Mouse (Mus musculus): Measurements from ENCODE around the gene Prph. TPM values are rescaled to one million over a fixed set of nuclear protein-coding genes. Genes with fewer than 3 reads are reported as not detected.

The Prph gene
- polyA plus RNA-seq, 1 experiment from 2014 or later, result 0.91 TPM

DNA sequence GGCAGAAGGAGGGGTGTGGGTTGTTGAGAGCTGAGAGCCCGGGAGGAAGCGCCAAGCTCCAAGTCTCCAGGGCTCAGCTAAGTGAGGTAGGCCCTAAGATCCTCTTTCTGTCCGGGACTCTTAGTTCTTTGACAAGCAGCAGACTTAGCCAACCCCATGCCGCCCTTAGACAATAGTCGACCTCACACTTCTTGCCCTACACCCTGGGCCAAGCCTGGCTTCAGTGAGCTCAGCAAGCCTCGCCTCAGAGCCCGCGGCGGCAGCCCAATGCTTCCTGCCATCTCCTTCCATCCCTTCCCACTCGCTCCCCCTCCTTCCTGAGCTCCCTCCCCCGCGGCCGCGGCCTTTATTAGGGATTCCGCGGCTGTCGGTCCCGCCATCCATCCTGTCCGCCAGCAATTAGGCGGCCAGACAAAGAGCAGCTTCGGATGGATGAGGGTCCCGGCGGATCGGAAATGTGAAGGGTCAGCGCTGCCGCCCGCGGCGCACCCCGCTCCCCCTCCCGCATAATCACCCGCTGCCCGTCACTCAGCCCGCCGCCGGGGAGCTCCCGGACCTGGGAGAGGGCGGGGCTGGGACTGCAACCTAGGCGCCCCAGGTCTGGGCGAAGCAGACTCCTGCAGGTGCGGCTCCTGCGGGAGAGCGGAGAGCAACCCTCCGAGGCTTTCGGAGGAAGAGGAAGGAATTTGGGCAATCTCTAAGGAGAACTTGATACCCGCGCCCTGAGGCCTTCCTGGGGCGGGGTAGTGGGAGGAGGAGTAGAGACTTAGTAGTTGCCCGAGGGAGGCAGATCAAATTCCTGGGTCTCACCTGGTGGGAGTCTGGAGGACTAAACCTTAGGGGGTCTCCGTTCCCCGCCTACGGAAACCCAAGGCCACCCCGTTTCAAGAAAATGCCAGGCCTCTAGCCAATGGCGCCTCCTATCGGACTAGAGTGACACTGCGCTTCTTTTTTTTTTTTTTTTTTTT, 38.6 kb downstream of the Prph start:
- no peaks in the 10 kb centered on the region for H3K36me3 ChIP-seq (ENCODE audit: insufficient read depth)
- peak overlapping the region; percentile 85 for H3K4me2 ChIP-seq
- ATAC-seq (ENCODE audit: insufficient read depth) (peak; percentile 21; the same call in 1 of the 2 replicates), DNase-seq (peak; percentile 56)
- H3K9ac ChIP-seq, result peak overlapping the region; percentile 38
- H3K27me3 ChIP-seq (ENCODE audit: insufficient read depth, low read length), result peaks cover 99% of the 10 kb centered on the region
- H3K4me1 ChIP-seq (ENCODE audit: insufficient read depth), result peaks cover 3% of the 10 kb centered on the region; the same call in 1 of the 2 replicates
- no peaks in the 10 kb centered on the region for H3K9me3 ChIP-seq (ENCODE audit: low read depth, low read length)
- TF ChIP-seq CTCF (IDR thresholded peaks at IDR 0.05; ENCODE audit: low read depth), result peak; percentile 60
- WGBS, result 1% methylated on average over 56 of the region's 56 CpGs
- peak overlapping the region; percentile 44 for H3K4me3 ChIP-seq (ENCODE audit: low read depth, low read length)
- H3K27ac ChIP-seq (ENCODE audit: low read depth), result no peak overlapping the region

DNA sequence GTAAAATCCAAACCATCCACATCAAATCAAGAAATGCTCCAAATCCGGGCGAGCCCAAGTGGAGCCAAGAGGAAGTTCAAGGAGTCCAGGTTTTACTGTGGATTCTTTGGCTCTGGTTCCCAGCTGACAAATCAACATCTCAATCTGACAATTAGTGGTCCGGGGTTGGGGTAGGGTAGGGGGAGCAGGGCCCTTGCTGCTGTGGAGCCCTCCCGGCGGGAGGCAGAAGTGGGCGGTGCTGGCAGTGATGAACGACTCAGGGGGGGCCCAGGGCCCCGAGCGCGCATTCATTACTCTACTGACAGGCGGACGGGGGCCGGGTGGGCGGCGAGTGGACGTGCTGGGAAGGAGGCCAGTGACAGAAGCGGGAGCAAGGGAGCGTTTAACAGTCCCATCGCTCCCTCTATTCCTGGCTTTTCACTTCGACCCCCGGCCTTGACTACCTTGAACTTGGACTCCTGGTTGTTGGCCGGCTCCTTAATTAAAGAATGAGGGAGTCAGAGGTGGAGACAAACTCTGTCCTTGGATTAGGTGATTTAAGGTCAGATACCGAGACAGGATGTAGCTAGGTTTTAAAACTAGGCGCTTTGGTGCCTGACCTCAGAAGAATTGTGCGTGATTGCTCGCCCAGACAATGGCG, 39.8 kb downstream of the Prph start:
- Histone ChIP-seq H3K27me3 (ENCODE audit: insufficient read depth, low read length) (peaks cover 98% of the 10 kb centered on the region), H3K27ac (ENCODE audit: low read depth) (no peak overlapping the region), H3K9me3 (ENCODE audit: low read depth, low read length) (no peaks in the 10 kb centered on the region), H3K9ac (no peak overlapping the region), H3K4me1 (ENCODE audit: insufficient read depth) (peaks cover 3% of the 10 kb centered on the region; the same call in 1 of the 2 replicates), H3K4me3 (ENCODE audit: low read depth, low read length) (no peak overlapping the region), H3K36me3 (ENCODE audit: insufficient read depth) (no peaks in the 10 kb centered on the region), H3K4me2 (peak overlapping the region; percentile 16; the same call in 1 of the 2 replicates)
- TF ChIP-seq CTCF (IDR thresholded peaks at IDR 0.05; ENCODE audit: low read depth), result no peak
- DNase-seq (peak; percentile 54), ATAC-seq (ENCODE audit: insufficient read depth) (peak; percentile 16; the same call in 1 of the 2 replicates)
- WGBS, result 1% methylated on average over 27 of the region's 27 CpGs

- H3K27ac ChIP-seq (ENCODE audit: low read depth), result no peak overlapping the region
- no peak overlapping the region for H3K4me3 ChIP-seq (ENCODE audit: low read depth, low read length)
- H3K4me1 ChIP-seq (ENCODE audit: insufficient read depth), result peaks cover 3% of the 10 kb centered on the region; the same call in 1 of the 2 replicates
- peaks cover 92% of the 10 kb centered on the region for H3K27me3 ChIP-seq (ENCODE audit: insufficient read depth, low read length)
- no peak for TF ChIP-seq CTCF (IDR thresholded peaks at IDR 0.05; ENCODE audit: low read depth)
- DNase-seq, result no peak
- no peak overlapping the region for H3K4me2 ChIP-seq
- WGBS, result 5% methylated on average over 6 of the region's 6 CpGs
- H3K36me3 ChIP-seq (ENCODE audit: insufficient read depth), result no peaks in the 10 kb centered on the region
- ATAC-seq (ENCODE audit: insufficient read depth), result no peak
- no peaks in the 10 kb centered on the region for H3K9me3 ChIP-seq (ENCODE audit: low read depth, low read length)
- no peak overlapping the region for H3K9ac ChIP-seq
Observed at GRCm38 (mm10) chr15:99095356-99095755, 40.4 kb downstream of the Prph start.

GRCm38 (mm10) chr15:99096061-99096793, 41.3 kb downstream of the Prph start:
- peaks cover 3% of the 10 kb centered on the region; the same call in 1 of the 2 replicates for H3K4me1 ChIP-seq (ENCODE audit: insufficient read depth)
- H3K27ac ChIP-seq (ENCODE audit: low read depth), result no peak overlapping the region
- 3% methylated on average over 24 of the region's 24 CpGs for WGBS
- TF ChIP-seq CTCF (IDR thresholded peaks at IDR 0.05; ENCODE audit: low read depth), result no peak
- no peaks in the 10 kb centered on the region for H3K36me3 ChIP-seq (ENCODE audit: insufficient read depth)
- H3K27me3 ChIP-seq (ENCODE audit: insufficient read depth, low read length), result peaks cover 83% of the 10 kb centered on the region
- peak overlapping the region; percentile 37 for H3K4me3 ChIP-seq (ENCODE audit: low read depth, low read length)
- ATAC-seq (ENCODE audit: insufficient read depth) (no peak), DNase-seq (no peak)
- peak overlapping the region; percentile 34 for H3K9ac ChIP-seq
- H3K9me3 ChIP-seq (ENCODE audit: low read depth, low read length), result no peaks in the 10 kb centered on the region
- H3K4me2 ChIP-seq, result peak overlapping the region; percentile 67

- no peak for TF ChIP-seq CTCF (IDR thresholded peaks at IDR 0.05; ENCODE audit: low read depth)
- ATAC-seq (ENCODE audit: insufficient read depth) (no peak), DNase-seq (peak; percentile 34)
- under 1% methylated on average over 58 of the region's 58 CpGs for WGBS
- Histone ChIP-seq H3K27ac (ENCODE audit: low read depth) (no peak overlapping the region), H3K36me3 (ENCODE audit: insufficient read depth) (no peaks in the 10 kb centered on the region), H3K4me1 (ENCODE audit: insufficient read depth) (peaks cover 3% of the 10 kb centered on the region; the same call in 1 of the 2 replicates), H3K27me3 (ENCODE audit: insufficient read depth, low read length) (peaks cover 76% of the 10 kb centered on the region), H3K4me2 (peak overlapping the region; percentile 67), H3K4me3 (ENCODE audit: low read depth, low read length) (peak overlapping the region; percentile 37), H3K9ac (peak overlapping the region; percentile 34; the same call in 1 of the 2 replicates), H3K9me3 (ENCODE audit: low read depth, low read length) (no peaks in the 10 kb centered on the region)
Observed at GRCm38 (mm10) chr15:99096831-99097500, 42.0 kb downstream of the Prph start.

GRCm38 (mm10) chr15:99097840-99098492, 43.0 kb downstream of the Prph start:
- no peaks in the 10 kb centered on the region for H3K9me3 ChIP-seq (ENCODE audit: low read depth, low read length)
- no peak for TF ChIP-seq CTCF (IDR thresholded peaks at IDR 0.05; ENCODE audit: low read depth)
- WGBS, result under 1% methylated on average over 39 of the region's 39 CpGs
- ATAC-seq (ENCODE audit: insufficient read depth), result no peak
- H3K4me3 ChIP-seq (ENCODE audit: low read depth, low read length), result peak overlapping the region; percentile 37
- peak; percentile 53 for DNase-seq
- no peaks in the 10 kb centered on the region for H3K36me3 ChIP-seq (ENCODE audit: insufficient read depth)
- peak overlapping the region; percentile 67 for H3K4me2 ChIP-seq
- no peak overlapping the region for H3K27ac ChIP-seq (ENCODE audit: low read depth)
- H3K4me1 ChIP-seq (ENCODE audit: insufficient read depth), result peaks cover 3% of the 10 kb centered on the region; the same call in 1 of the 2 replicates
- H3K27me3 ChIP-seq (ENCODE audit: insufficient read depth, low read length), result peaks cover 66% of the 10 kb centered on the region
- peak overlapping the region; percentile 35; the same call in 1 of the 2 replicates for H3K9ac ChIP-seq
